Mouse (Mus musculus): ENCODE results near the gene Trim59. TPM values are rescaled to one million over a fixed set of nuclear protein-coding genes. Genes with fewer than 3 reads are reported as not detected.
"Not testable (repeated sequence)": the region's sequence is repeated elsewhere in the genome, so short reads cannot be mapped to it uniquely, and the experiment has no call there.

Gene Trim59
- polyA plus RNA-seq, 1 experiment from 2014 or later: 124 TPM

DNA sequence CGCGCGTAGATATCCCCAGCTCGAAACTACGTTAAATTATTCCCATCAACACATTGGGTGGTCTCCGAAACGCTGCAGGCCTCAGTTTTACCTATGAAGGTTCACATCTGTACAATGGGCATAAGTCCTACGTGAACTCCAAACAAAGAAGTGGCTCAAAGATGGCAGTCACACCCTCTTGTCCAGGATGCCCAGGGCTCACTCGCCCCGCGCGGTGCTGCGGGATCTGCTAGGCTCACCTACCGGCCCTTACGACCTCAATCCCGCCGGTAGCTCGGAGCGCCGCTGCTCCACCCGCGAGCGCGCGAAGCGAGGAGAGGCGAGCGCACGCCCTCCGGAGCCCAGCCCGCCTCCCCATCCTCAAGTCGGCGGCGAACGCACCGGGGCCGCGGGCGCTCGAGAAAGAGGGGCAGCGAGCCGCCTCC lies 376 bp downstream of the Trim59 start:
- Histone ChIP-seq H3K27ac (peak overlapping the region; percentile 90), H3K4me1 (peaks cover 27% of the 10 kb centered on the region), H3K4me3 (peak overlapping the region; percentile 86), H3K36me3 (peaks cover 10% of the 10 kb centered on the region), H3K9me3 (no peaks in the 10 kb centered on the region), H3K9ac (peak overlapping the region; percentile 94), H3K27me3 (no peaks in the 10 kb centered on the region), H3K4me2 (replicated peaks) (peak overlapping the region; percentile 83)
- peak; percentile 69 for ATAC-seq (ENCODE audit: low FRiP score, low read depth)
- WGBS: under 1% methylated on average over 30 of the region's 42 CpGs

DNA sequence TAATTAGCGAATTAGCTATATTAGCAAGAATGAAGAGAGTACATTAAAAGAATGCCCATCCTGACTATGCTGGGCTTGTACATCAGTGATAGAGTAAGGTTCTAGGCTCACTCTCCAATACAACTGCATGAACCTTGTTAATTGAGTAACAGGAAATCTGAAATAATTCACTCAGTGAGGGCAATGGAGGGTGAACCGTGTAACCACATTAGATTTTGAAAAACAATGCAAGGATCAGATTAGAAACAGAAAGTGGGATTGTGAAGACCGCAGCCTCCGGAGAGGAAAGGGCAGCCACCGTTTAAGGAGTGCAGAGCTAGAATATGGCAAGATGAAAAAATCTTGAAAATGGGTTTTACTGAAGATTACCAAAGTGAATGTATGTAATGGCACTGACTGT lies 3.3 kb downstream of the Trim59 start:
- no peak overlapping the region for H3K9ac ChIP-seq
- ATAC-seq (ENCODE audit: low FRiP score, low read depth): no peak
- no peak overlapping the region for H3K27ac ChIP-seq
- peaks cover 20% of the 10 kb centered on the region for H3K36me3 ChIP-seq
- no peaks in the 10 kb centered on the region for H3K9me3 ChIP-seq
- H3K27me3 ChIP-seq: no peaks in the 10 kb centered on the region
- 74% methylated on average over 5 of the region's 5 CpGs for WGBS
- H3K4me2 ChIP-seq (replicated peaks): peak overlapping the region; percentile 47
- peak overlapping the region; percentile 19 for H3K4me3 ChIP-seq
- H3K4me1 ChIP-seq: peaks cover 28% of the 10 kb centered on the region

DNA sequence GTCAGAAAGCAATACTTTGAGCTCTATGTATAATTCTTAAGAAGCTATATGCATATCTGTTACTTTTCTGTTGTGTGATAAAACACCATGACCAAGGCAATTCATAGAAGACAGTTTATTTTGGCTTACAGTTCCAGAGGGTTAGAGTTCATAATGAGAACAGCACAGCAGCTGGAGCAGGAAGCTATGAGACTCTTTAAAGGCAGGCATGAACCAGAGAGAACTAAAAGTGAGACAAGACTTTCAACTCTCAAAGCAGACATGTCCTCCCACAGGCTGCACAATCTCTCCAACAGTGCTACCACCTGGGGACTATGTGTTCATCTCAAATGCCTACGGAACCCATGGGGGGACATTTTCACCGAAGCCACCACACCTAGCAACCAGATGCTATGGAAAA lies 4.5 kb downstream of the Trim59 start:
- H3K4me1 ChIP-seq: peaks cover 21% of the 10 kb centered on the region
- WGBS: 85% methylated on average over 2 of the region's 2 CpGs
- H3K9ac ChIP-seq: no peak overlapping the region
- ATAC-seq (ENCODE audit: low FRiP score, low read depth): no peak
- H3K27ac ChIP-seq: no peak overlapping the region
- no peaks in the 10 kb centered on the region for H3K9me3 ChIP-seq
- no peak overlapping the region for H3K4me3 ChIP-seq
- H3K27me3 ChIP-seq: no peaks in the 10 kb centered on the region
- peaks cover 28% of the 10 kb centered on the region for H3K36me3 ChIP-seq
- peak overlapping the region; percentile 31; the same call in 1 of the 2 replicates for H3K4me2 ChIP-seq (replicated peaks)

DNA sequence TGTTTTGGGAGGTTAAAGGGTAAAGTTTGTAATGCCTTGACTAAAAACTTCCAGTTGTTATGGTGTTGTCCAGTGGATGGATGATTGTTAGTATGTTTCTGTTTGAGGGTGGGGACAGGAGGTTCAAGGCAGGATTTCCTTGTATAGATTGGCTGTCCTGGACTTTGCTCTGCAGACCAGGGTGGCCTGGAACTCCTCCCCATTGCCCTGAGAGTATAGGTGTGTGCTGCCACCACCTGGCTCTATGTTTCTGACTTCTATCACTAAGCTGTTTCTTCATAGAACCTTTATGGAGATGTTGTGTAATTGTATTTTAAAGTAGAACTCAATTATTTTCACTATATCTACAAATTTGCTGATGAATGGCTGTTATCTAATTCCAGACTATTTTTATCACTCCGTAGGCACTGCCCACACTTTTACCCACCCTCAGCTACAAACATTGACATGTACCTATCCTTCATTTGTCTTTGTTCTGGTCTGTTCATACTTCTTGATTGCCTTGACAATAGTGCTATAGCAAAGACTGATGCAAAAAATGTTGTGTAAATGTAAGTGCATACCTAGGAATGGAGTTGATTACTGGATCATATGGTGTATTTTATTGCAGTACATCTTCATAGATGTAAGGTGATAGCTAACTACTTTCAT lies 18.3 kb downstream of the Trim59 start:
- H3K4me3 ChIP-seq: no peak overlapping the region

DNA sequence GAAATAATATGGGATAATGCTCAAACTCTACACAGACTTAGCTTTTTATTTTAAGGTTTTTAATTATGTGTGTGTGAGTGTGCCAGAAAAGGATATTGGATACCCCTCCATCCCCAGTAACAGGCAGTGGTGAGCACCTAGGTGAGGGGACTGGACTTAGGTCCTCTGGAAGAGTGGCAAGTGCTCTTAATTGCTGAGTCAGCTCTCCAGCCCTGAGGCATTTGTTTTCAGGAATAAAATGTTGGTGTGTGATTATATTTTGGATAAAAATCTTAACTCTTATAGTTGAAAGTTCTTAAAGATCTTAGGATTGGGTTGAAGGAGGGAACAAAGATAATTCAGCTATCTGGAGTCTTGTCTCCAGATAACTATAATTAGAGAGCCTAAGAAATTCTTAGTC lies 23.8 kb downstream of the Trim59 start:
- H3K4me3 ChIP-seq: no peak overlapping the region
- no peaks in the 10 kb centered on the region for H3K27me3 ChIP-seq
- no peak overlapping the region for H3K27ac ChIP-seq
- peaks cover 63% of the 10 kb centered on the region for H3K36me3 ChIP-seq
- no peak for ATAC-seq (ENCODE audit: low FRiP score, low read depth)
- H3K9me3 ChIP-seq: no peaks in the 10 kb centered on the region
- H3K4me1 ChIP-seq: no peaks in the 10 kb centered on the region
- H3K4me2 ChIP-seq (replicated peaks): no peak overlapping the region
- no peak overlapping the region for H3K9ac ChIP-seq

More for the DNA sequence above, 18.3 kb downstream of the Trim59 start:
- Histone ChIP-seq H3K27me3 (no peaks in the 10 kb centered on the region), H3K4me1 (no peaks in the 10 kb centered on the region), H3K27ac (no peak overlapping the region), H3K36me3 (peaks cover 76% of the 10 kb centered on the region), H3K4me2 (replicated peaks) (no peak overlapping the region), H3K9ac (no peak overlapping the region), H3K9me3 (no peaks in the 10 kb centered on the region)
- 95% methylated on average over 1 of the region's 1 CpGs for WGBS
- ATAC-seq (ENCODE audit: low FRiP score, low read depth): no peak

DNA sequence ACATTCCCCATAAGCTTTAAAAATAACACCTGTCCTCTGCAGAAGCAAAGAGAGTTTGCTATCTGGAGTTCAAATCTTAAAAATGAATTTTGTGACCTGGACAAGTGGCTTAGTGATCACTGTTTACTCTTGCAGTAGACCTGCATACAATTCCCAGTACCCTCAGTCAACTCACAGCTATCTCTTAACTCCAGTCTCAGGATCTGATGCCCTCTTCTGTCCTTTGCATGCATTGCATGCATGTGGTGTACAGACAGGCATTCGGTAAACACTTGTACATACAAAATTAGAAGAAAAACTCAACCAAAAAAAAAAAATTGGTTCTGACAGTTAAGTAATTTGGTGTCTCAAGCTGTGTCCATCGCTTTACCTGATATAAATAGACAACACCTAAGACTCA lies 24.3 kb downstream of the Trim59 start:
- ATAC-seq (ENCODE audit: low FRiP score, low read depth): no peak
- H3K9me3 ChIP-seq: no peaks in the 10 kb centered on the region
- H3K4me1 ChIP-seq: no peaks in the 10 kb centered on the region
- no peak overlapping the region for H3K9ac ChIP-seq
- WGBS: 87% methylated on average over 2 of the region's 2 CpGs
- H3K4me2 ChIP-seq (replicated peaks): no peak overlapping the region
- peaks cover 59% of the 10 kb centered on the region for H3K36me3 ChIP-seq
- H3K27me3 ChIP-seq: no peaks in the 10 kb centered on the region
- H3K4me3 ChIP-seq: no peak overlapping the region
- no peak overlapping the region for H3K27ac ChIP-seq

DNA sequence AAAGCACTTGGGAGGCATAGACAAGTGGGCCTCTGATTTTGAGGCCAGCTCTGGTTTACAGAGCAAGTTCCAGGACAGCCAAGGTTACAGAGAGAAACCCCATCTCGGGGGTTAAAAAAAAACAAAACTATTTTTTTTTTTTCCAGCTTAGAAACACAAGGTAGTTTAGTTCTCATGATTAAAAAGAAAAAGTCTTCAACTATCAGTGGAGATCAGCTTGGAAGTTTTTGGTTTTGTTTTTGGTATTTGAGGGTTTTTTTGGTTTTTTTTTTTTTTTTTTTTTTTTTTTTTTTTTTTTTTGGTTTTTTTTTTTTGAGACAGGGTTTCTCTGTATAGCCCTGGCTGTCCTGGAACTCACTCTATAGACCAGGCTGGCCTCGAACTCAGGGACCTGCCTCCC lies 25.9 kb downstream of the Trim59 start:
- ATAC-seq (ENCODE audit: low FRiP score, low read depth); H3K27ac ChIP-seq; H3K9me3 ChIP-seq; H3K4me3 ChIP-seq; H3K4me1 ChIP-seq; H3K9ac ChIP-seq; H3K4me2 ChIP-seq (replicated peaks); H3K27me3 ChIP-seq: not testable (repeated sequence)
- WGBS: 93% methylated on average over 2 of the region's 2 CpGs
- H3K36me3 ChIP-seq: peaks cover 52% of the 10 kb centered on the region

DNA sequence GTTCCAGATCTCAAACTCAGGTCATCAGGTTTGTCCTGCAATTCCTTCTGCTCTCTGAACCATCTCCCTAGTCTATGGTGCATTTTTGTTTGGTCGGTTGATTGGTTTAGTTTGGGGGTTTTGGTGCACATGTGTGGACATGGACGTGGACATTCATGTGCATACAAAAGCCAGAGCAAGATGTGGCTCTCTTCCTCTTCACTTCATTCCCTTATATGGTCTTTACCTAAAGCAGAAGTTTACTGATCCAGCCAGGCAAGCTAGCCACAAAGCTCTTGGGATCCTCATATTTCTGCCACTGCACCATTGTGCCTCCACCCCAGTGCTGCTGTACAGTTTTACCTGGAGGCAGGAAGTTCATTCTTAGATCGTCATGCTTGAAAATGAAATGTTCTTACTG lies 27.4 kb downstream of the Trim59 start:
- Histone ChIP-seq H3K4me1 (no peaks in the 10 kb centered on the region), H3K27ac (no peak overlapping the region), H3K4me2 (replicated peaks) (no peak overlapping the region), H3K36me3 (peaks cover 44% of the 10 kb centered on the region), H3K9ac (no peak overlapping the region), H3K4me3 (no peak overlapping the region), H3K9me3 (no peaks in the 10 kb centered on the region), H3K27me3 (no peaks in the 10 kb centered on the region)
- WGBS: 86% methylated on average over 3 of the region's 3 CpGs
- ATAC-seq (ENCODE audit: low FRiP score, low read depth): no peak

DNA sequence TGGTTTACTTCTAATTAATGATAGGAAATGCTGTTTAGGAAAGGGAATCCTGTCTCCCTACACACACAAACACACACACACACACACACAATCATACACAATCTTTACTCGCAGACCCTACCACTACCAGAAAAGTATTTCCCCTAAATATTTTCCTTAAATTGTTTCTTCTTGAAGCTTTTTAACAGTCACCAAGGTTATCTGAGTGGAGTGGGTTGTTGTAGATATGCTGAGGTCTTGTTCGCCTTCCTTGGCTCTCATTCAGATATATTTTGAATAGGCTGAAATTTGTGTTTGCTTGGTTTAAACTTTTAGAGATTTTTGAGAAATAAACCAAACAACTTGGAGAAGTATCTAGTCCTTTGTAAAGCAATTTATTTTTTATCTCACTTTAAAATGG lies 35.7 kb downstream of the Trim59 start:
- no peak overlapping the region for H3K9ac ChIP-seq
- no peak overlapping the region for H3K4me2 ChIP-seq (replicated peaks)
- no peak overlapping the region for H3K4me3 ChIP-seq
- 90% methylated on average over 2 of the region's 2 CpGs for WGBS
- no peaks in the 10 kb centered on the region for H3K9me3 ChIP-seq
- H3K27ac ChIP-seq: no peak overlapping the region
- no peaks in the 10 kb centered on the region for H3K27me3 ChIP-seq
- no peak for ATAC-seq (ENCODE audit: low FRiP score, low read depth)
- H3K4me1 ChIP-seq: peaks cover 7% of the 10 kb centered on the region
- H3K36me3 ChIP-seq: peaks cover 5% of the 10 kb centered on the region

DNA sequence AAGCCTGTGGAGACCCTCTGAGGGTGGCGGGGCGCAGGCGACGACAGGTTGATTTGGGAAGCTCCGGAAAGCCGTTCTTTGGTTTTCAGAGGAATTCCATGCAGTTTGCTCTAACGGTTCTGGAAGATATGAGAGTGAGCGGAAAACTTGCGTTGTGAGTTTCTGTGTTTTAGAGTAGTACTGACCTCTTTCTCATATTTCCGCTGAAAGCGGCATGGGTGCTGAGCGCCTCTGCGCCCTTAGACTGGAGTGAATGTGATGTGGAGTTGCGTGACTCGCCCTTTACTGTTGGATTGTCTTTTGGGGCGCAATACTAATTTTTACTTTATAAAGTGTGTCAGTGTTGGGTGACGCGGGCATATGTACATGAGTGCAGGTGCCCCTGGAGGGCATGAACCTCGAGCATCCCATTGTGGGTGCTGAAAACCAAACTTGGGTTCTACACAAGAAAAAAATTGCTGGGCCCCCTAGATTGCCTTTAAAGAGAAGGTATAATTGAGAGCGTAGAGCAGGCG lies 38.3 kb downstream of the Trim59 start:
- WGBS: 6% methylated on average over 21 of the region's 21 CpGs
- ATAC-seq (ENCODE audit: low FRiP score, low read depth): no peak
- Histone ChIP-seq H3K4me2 (replicated peaks) (peak overlapping the region; percentile 78), H3K4me3 (peak overlapping the region; percentile 98), H3K36me3 (no peaks in the 10 kb centered on the region), H3K4me1 (peaks cover 9% of the 10 kb centered on the region), H3K9ac (peak overlapping the region; percentile 93), H3K27ac (peak overlapping the region; percentile 94; the same call in 1 of the 2 replicates), H3K27me3 (no peaks in the 10 kb centered on the region), H3K9me3 (no peaks in the 10 kb centered on the region)

DNA sequence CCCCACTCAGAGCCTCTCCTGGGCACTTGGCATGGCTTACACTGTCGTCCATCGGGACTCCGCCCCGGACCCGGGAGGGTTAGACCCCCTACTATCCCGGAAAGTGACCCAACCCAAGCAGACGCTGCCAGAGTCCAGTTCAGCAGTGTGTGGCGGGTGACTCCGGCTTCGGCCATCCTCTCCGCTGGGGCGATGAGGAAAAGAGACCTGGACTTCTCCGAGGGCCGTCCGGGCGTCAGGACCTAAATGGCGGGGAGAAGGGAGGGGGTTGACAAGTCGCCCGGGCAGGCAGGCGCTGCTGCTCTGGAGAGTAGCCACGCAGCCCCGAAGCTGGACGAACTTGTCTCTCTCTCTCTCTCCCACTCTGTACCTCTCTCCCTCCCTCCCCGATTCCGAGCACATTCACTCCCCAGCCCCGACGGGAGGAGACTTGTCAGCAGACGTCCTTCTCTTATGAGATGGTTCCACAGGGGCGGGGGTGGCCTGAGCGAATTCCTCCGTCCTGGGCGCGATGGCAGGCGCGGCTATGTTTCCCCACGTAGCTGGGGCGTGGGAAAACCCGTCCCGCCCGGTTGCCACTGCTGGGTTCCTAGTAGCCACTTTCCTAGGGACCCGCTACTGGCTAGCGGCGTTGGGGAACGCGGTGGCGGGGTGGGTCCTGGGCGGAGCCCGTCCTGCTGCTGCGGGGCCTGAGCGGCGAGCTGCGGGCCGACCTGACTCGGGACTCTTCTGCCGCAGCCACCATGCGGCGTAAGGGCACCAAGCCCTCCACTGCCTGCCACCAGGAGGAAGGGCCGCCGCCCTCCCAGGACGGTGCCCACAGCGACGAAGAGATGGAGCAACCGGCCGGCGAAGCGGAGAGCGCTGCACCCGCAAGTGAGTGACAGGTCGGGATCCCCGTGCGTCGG lies 39.0 kb downstream of the Trim59 start:
- H3K4me3 ChIP-seq: peak overlapping the region; percentile 98
- WGBS: under 1% methylated on average over 72 of the region's 72 CpGs
- no peaks in the 10 kb centered on the region for H3K27me3 ChIP-seq
- peaks cover 9% of the 10 kb centered on the region for H3K4me1 ChIP-seq
- H3K27ac ChIP-seq: peak overlapping the region; percentile 94
- H3K9ac ChIP-seq: peak overlapping the region; percentile 93
- no peaks in the 10 kb centered on the region for H3K36me3 ChIP-seq
- H3K9me3 ChIP-seq: no peaks in the 10 kb centered on the region
- peak; percentile 42; the same call in 1 of the 2 replicates for ATAC-seq (ENCODE audit: low FRiP score, low read depth)
- peak overlapping the region; percentile 78 for H3K4me2 ChIP-seq (replicated peaks)
